Mouse (Mus musculus) CH12F3 (cell line): Measurements from ENCODE around the gene Hsd17b14.
"Not testable (repeated sequence)": the region's sequence is repeated elsewhere in the genome, so short reads cannot be mapped to it uniquely, and the experiment has no call there.

ENCODE experiments used
- in situ Hi-C: fragments of 300-500 bp; cut with MboI; formaldehyde crosslinking; loops from 2 replicates; pipeline ENCODE4 v1.14.3; 2020; ENCODE audit warnings: low sequenced_read_pairs

The Hsd17b14 gene

DNA sequence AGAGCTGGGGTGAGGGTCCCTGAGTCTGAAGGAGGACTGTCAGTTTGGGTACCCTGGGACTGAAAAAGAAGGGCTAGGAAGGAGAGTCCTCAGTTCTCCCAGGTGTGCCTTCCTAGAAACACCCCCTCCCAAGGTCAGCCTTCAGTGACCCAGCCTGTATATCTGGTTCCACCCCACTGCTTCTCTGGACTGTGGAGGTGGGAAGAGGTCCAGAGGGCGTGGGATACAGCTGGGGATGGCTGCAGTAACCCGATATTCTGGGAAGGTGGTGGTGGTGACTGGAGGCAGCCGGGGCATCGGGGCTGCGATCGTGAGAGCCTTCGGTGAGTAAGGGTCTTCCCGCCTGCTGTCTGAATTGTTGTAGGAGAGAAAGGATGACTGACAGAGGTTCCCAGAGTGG is at the start of gene Hsd17b14:
TSS of gene Hsd17b14 (plus strand) at position 150 of the 400 bp plus-strand sequence.
- in situ Hi-C loops, result no loop called here

DNA sequence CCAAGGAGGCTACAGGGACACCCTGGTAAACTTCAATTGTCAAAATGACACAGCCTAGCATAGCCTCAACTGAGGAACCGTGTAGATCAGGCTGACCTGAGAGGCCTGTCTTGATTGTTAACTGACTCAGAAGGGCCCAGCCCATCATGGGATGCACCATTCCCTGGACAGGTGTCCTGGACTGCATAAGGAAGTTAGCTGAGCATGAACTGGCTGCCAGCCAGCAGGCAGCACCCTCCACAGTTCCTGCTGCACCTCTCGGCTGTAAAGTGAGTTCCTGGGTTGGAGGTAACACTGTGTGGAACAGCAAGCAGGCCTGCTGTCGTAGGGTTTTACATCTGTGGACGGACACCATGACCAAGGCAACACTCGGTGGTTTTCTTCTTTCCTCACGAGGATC is 47.1 kb upstream of the Hsd17b14 start:
- in situ Hi-C loops, result no loop called here

DNA sequence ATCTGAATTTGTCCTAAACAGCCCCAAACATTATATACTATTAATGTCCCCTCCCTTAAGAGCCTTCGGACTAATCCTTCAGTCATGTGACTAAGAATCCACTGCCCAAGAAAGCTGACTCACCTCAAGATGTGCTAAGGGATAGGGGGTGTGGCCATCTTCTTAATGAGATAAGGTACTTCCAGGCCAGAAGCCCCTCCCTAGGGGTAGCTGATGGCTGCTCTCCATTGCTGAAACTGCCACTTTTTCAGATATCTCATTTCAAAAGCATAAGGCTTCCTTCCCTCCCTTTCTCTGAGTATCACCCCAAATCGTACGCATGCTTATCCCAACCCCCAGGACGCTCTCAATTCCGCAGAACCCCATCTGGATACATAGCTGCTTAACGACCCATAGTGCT is 46.1 kb upstream of the Hsd17b14 start:
- in situ Hi-C loops, result no loop called here

DNA sequence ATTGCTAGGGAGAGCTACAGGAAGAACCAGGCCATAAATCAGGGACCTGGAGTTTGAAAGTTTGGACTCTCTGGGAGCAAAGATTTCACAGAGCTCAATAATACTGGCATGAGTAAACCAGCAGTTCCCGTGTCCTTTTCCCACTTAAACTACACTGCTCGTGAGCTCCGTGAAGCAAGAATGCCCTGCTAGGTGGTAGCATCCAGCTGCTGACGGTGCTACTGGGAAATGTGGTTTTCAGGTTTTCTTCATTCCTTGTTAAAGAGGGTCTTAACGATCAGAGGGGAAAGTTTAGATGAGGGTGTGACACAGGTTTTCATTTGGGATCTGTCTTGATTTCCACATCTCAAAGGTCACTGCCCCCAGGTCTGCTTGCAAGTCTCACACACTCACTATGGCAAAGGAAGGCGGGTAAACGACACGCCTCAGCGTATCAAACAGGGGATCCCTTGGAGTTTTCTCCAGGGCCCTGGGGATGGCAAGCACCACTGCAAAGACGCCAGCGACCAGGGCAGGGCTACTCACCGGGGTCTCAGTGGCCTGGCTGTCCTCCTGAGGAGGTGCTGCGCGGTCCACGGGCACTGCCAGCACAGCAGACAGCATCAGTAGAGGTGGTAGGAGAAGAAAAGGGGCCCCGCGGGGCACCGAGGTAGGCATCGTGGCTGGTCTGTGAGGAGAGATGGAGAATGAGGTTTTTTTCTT is 45.4 kb upstream of the Hsd17b14 start:
- in situ Hi-C loops, result no loop called here

DNA sequence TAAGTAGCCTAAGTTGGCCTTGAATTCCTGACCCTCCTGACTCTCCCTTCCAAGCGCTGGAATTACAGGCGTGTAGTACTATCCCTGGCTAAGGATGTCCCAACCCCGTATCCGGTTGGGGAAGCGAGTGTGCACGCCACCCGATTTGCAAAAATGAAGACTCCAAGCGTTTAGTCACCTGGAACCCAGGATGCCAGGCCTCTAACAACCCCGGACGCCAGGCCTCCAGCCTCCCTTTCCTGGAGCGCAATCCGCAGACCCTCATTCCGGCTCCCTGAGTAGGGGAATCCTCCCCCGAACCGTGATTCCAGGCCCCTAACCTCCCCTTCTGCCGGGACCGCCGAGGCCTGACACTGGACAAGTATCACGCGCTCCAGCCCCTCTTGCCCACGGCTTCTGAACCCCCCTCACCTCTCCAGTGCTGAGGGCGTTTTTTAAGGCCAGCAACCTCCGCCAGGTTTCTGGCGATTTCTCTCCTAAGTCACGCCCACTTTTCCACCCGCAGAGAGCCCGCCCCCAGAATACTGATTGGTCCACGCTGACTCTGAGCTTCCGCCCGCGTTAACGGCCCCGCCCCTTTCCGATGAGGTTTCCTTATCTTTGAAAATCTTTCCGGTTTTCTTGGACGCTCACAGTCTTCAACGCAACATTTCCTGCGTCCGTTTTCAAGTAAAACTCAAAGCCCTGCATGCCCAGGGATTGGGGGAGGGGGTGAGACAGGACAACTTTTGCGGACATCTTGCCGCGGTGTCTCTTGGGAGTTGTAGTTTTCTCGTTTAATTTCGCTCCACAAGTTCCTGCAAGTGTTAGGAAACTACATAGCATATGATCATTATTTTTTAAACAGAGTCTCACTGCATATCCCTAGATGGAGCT is 44.5 kb upstream of the Hsd17b14 start, which contains the start of gene Nucb1:
TSS of gene Nucb1 (minus strand) at position 495 of the 876 bp plus-strand sequence.
- in situ Hi-C loops, result no loop called here

DNA sequence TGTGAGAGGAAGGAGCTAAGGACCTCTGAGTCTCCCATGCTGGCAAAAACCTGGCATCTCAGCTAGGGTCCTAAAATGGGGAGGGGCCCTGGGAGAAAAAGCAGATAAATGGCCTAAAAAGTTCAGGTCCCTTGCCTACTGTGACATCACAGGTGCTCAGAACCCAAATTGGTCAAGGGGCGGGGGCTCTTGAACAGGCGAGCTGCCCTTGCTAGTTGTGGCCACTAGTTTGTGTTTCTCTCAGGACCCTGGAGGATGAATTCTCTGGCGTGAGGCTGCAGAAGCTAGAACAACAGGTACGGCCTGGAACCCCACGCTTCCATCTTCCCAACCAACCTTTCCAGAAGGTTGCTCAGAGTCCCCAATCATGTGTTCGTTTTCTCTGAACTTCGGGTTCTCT is 40.3 kb upstream of the Hsd17b14 start:
- in situ Hi-C loops, result no loop called here

GRCm38 (mm10) chr7:45515436-45515835 is 39.3 kb upstream of the Hsd17b14 start:
- in situ Hi-C loops, result no loop called here

DNA sequence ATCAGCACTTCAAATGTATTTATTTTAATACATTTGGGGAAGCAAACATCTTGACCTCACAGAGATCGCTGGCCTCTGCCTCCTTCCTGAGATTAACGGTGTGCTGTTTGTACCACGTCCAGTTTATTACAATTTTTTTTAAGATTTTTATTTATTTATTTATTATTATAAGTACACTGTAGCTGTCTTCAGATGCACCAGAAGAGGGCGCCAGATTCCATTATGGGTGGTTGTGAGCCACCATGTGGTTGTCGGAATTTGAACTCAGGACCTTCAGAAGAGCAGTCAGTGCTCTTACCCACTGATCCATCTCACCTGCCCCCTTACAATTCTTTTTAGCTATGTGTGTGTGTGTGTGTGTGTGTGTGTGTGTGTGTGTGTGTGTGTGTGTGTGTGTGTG is 37.8 kb upstream of the Hsd17b14 start:
- in situ Hi-C loops, result not testable (repeated sequence)

- in situ Hi-C loops, result no loop called here
These were observed 36.1 kb upstream of the Hsd17b14 start for GRCm38 (mm10) chr7:45518618-45519017.

- in situ Hi-C loops, result no loop called here
These were observed 35.2 kb upstream of the Hsd17b14 start for GRCm38 (mm10) chr7:45519345-45520120.

DNA sequence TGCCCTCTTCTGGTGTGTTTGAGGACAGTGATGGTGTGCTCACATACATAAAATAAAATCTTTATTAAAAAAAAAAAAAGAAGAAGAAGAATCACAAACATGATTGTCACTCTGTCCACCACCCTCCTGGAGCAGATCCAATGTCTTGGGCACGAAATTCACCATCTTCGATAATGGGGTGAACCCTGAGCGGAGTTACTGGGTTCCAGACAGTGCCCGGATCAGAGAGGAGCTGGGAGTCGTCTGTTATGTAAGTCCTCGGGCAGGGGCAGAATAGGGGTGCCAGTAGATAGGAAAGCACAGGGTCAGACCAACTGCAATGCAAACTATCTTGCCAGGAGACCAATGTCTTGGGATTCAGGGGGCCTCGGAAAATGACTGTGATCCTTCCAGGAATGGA is 34.1 kb upstream of the Hsd17b14 start:
- in situ Hi-C loops, result no loop called here

DNA sequence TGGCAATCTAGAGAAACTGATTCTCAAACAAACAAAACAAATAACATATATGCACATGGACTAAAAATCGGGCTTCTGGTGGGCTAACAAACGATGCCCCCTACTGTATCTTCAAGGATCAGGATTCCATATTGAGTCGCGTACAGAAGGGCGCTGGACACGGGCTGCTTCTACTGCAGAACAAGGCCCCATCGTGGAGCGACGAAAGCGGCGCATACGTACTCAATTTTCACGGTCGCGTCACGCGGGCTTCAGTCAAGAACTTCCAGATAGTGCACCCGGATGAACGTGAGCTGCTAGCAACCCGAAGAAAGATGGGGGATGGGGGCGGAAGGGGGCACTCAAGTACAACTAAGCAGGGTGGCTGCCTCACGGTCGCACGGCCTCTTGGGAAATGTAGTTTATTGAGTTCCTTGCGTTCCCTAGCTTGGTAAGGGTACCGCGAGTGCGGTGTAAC is 32.9 kb upstream of the Hsd17b14 start:
- in situ Hi-C loops, result no loop called here

DNA sequence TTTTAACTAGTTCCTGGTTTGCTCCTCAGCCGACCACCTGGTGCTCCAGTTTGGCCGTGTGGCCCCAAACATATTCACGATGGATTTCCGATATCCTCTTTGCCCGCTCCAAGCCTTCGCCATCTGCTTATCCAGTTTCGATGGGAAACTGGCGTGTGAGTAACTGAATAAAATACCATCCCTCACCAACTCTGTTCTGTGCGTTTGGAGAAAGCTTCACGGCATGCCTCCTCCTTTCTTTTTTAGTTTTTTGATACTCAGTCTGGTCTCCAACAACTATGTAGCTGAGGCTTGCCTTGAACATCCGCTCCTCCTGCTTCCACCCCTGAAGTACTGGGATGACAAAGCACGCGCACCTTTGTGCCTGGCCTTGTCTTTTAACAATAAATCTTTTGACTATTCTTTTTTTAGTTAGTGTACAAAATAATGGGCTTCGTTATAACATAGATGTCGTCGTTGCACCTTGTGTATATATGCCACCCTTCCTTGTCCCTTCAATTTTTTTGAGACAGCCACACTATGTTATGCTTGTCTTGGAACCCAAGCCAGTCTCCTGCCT is 32.4 kb upstream of the Hsd17b14 start:
- in situ Hi-C loops, result no loop called here

DNA sequence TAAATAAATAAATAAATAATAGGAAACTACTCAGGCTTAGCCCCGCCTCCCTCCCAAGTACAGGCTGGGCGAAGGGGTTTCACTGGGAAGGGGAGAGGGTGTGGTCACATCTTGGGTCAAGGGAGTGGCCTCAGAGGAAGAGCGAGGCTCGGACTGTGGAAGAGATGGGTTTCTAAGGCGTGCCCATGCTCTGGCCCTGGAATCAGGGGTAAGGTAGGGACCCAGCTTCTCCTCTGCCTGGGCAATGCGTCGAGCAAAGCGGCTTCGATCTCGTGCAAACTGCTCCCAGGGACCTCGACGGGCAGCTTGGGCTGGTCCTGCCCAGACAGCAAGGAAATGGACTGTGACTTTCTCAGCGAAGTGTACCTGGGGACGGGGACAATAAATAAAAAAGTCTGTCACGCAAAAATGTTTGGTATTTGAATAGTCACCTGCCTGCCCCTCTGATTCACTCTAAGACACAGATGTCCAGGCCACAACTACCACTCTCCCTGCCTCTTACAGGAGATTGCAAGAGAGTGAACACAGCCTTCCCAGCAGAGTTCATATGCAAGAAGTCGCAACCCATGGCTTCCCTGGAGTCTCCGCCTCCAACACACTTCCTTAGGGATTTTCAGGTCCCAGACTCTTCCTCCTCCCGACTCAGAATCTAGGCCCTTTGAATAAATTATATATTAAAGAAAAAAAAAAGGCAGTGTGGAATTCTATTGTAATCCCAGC is 31.6 kb upstream of the Hsd17b14 start:
- in situ Hi-C loops, result no loop called here

DNA sequence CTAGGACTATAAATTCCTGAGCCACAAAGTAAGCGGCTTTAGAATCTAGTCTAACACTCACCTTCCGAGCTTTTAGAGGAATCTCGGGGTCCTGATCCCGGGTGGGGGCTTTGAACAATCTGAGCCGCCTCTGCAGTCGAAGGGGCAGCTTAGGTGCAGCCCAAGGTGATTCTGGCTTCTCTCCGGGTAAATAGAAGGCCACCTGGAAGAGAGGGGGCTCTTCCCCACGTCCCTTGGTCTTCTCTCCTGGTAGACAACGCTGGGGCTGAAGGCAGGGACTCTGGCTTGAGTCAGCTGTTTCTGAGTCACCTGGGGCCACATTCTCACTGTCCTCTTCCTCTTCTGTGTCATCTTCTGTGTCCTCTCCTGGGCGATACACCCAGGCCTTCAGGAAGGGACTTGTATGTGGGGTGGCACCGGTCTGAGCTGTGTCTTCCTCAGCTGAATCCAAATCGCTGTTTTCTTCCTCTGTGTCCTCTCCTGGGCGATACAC is 31.0 kb upstream of the Hsd17b14 start:
- in situ Hi-C loops, result no loop called here

- in situ Hi-C loops, result no loop called here
These were observed 29.7 kb upstream of the Hsd17b14 start for GRCm38 (mm10) chr7:45524841-45525621.

DNA sequence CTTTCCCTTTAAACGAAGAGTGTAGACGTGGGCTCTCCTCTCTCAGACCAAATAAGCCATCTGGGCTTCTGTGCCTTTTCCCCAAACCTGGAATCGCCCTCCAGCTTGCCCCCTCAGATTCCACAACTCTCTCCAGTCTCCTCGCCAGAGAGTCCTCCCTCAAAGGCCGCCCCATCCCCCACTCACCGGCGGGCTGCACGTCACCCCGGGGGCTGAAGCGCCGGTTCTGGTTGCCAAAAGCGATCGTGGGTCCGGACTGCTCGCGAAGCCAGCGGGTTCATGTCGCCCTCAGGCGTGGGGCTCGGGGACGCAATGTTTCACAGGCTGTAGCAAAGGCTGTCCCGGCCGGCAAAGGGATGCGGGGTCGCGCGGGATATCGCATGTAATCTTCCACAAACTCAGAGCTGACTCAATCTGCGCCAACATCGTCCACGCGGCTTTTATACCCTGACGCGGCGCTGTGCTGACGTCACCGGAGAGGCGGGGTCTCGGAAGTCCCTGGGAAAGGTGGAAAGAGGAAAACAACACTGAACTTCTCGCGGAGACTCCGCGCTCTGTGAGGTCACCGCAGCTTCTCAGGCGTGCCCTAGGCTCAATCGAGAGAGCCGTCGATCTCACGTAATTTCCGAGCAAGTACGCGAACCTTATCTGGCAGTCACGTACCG is 28.8 kb upstream of the Hsd17b14 start, which contains the start of the genes Ppp1r15a and Plekha4:
TSS of gene Ppp1r15a (minus strand) at position 460 of the 665 bp plus-strand sequence.
TSS of gene Plekha4 (plus strand) at position 522 of the 665 bp plus-strand sequence.
- in situ Hi-C loops, result no loop called here

DNA sequence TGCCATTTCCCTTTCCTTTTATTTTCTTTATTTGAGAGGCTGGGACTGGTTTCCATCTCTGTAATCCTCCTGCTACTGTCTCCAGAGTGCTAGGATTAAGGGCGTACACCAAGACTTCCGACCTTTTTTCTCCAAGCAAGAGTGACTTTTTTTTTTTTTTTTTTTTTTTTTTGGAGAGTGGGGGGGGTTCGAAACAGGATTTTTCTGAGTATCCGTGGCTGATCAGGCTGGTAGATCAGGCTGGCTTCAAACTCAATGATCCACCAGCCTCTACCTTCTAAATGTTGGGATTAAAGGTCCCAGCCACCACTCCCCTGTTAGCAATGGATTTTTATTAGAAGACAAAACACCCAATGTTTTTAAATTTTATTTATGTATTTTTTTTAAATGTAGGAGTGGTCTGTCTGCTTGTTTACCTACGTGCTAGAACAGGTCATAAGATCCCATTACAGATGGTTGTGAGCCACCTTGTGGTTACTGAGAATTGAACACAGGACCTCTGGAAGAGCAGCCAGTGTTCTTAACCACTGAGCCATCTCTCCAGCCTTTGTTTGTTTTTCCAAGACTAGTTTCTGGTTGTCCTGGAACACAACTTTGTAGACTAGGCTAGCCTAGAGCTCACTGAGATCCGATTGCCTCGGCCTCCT is 28.1 kb upstream of the Hsd17b14 start:
- in situ Hi-C loops, result no loop called here
